Comparison of ENCODE assay signal across 16 mouse cellular contexts in the genomic region with DNA sequence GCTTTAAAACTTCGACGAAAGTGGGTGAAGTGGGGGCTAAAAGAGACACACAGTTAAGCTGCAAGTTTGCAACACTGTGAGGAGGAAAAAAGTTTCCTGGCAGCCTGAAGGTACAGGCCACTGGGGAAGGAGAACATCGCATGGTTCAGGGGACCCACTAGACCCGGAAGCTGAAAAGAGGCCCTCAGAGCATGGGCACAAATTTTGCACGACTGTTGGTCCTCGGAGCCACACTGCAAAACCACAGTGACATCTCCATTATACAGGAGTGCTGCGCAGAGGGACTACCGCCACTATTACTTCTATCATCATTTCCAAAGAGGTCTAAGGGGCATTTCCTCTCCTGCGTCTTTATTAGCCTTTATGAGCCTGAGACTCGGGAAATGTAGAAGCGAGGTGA. TPM values are rescaled to one million over a fixed set of nuclear protein-coding genes. Genes with fewer than 3 reads are reported as not detected.
A peak's percentile ranks its signal among the peaks of the same experiment; 100 is the strongest.
DNase-seq lines count a peak whose midpoint lies in the region; ATAC-seq lines count a peak whose summit lies in the region.
"Had no signal": no experiment of that assay in that cellular context is flagged by ENCODE, and none has a peak within 500 bp of the region (broad histone marks: within the 10 kb centered on the region; RNA-seq: fewer than 3 reads in every experiment).

No protein-coding gene starts in this region.

- intact Hi-C loops in left cerebral cortex, postnatal 4 days (cut with DNase I): loop anchor here (2.0 to 10.0 kb wide), 4 partner anchors 342 to 1759 kb away; no protein-coding TSS in a partner anchor

- H3K4me3 ChIP-seq in kidney, embryonic 16.5 days (ENCODE audit: low read length): no peak overlapping the region
- no peak overlapping the region for H3K4me3 ChIP-seq in embryonic facial prominence, embryonic 12.5 days
- no peak overlapping the region for H3K4me3 ChIP-seq in hindbrain, embryonic 15.5 days
- no peak overlapping the region for H3K4me3 ChIP-seq in stomach, embryonic 14.5 days (ENCODE audit: low read depth, low read length)

- ATAC-seq in kidney, embryonic 16.5 days (ENCODE audit: low FRiP score, low TSS enrichment): no peak
- ATAC-seq in embryonic facial prominence, embryonic 12.5 days (ENCODE audit: insufficient number of reproducible peaks, insufficient read depth, low FRiP score, low TSS enrichment): no peak
- no peak for ATAC-seq in hindbrain, embryonic 15.5 days (ENCODE audit: low FRiP score, low read depth)
- ATAC-seq in stomach, embryonic 14.5 days (ENCODE audit: insufficient number of reproducible peaks, insufficient read depth, low FRiP score, low read depth): no peak

- H3K36me3 ChIP-seq in kidney, embryonic 16.5 days (ENCODE audit: insufficient read depth, low read length): no peaks in the 10 kb centered on the region
- H3K36me3 ChIP-seq in embryonic facial prominence, embryonic 12.5 days: no peaks in the 10 kb centered on the region
- H3K36me3 ChIP-seq in hindbrain, embryonic 15.5 days: no peaks in the 10 kb centered on the region
- no peaks in the 10 kb centered on the region for H3K36me3 ChIP-seq in stomach, embryonic 14.5 days (ENCODE audit: control insufficient read depth, insufficient read depth, low read length)
- H3K36me3 ChIP-seq: G1E; heart, embryonic 10.5 days had no signal

- no peaks in the 10 kb centered on the region for H3K9me3 ChIP-seq in kidney, embryonic 16.5 days (ENCODE audit: low read length)
- no peaks in the 10 kb centered on the region for H3K9me3 ChIP-seq in embryonic facial prominence, embryonic 12.5 days
- no peaks in the 10 kb centered on the region for H3K9me3 ChIP-seq in hindbrain, embryonic 15.5 days
- H3K9me3 ChIP-seq in stomach, embryonic 14.5 days (ENCODE audit: control insufficient read depth, low read depth, low read length): no peaks in the 10 kb centered on the region
- H3K9me3 ChIP-seq: heart, embryonic 10.5 days had no signal

- peaks cover 48% of the 10 kb centered on the region for H3K4me1 ChIP-seq in kidney, embryonic 16.5 days (ENCODE audit: insufficient read depth, low read length)
- H3K4me1 ChIP-seq in embryonic facial prominence, embryonic 12.5 days: peaks cover 34% of the 10 kb centered on the region
- H3K4me1 ChIP-seq in hindbrain, embryonic 15.5 days (replicated peaks): peaks cover 37% of the 10 kb centered on the region
- peaks cover 5% of the 10 kb centered on the region; the same call in 1 of the 2 replicates for H3K4me1 ChIP-seq in stomach, embryonic 14.5 days (ENCODE audit: control insufficient read depth, insufficient read depth, low read length)

- H3K4me2 ChIP-seq in kidney, embryonic 16.5 days (replicated peaks; ENCODE audit: low read depth, low read length): peak overlapping the region; percentile 55; the same call in 1 of the 2 replicates
- H3K4me2 ChIP-seq in embryonic facial prominence, embryonic 12.5 days (replicated peaks): peak overlapping the region; percentile 39; the same call in 1 of the 2 replicates
- H3K4me2 ChIP-seq in hindbrain, embryonic 15.5 days: no peak overlapping the region
- peak overlapping the region; percentile 29; the same call in 1 of the 2 replicates for H3K4me2 ChIP-seq in stomach, embryonic 14.5 days (replicated peaks; ENCODE audit: low read depth, low read length)

- no peak overlapping the region for H3K27ac ChIP-seq in kidney, embryonic 16.5 days (ENCODE audit: low read length)
- no peak overlapping the region for H3K27ac ChIP-seq in embryonic facial prominence, embryonic 12.5 days
- H3K27ac ChIP-seq in hindbrain, embryonic 15.5 days (replicated peaks): 0 out of 2 replicates have a peak overlapping the region, but pooled peaks have one; percentile 2
- no peak overlapping the region for H3K27ac ChIP-seq in stomach, embryonic 14.5 days (ENCODE audit: low read length)
- H3K27ac ChIP-seq: gastrocnemius, adult 2 months; heart, embryonic 10.5 days had no signal

- 36% methylated on average over 11 of the region's 11 CpGs for WGBS in kidney, embryonic 16.5 days
- 6% methylated on average over 11 of the region's 11 CpGs for WGBS in embryonic facial prominence, embryonic 12.5 days
- WGBS in hindbrain, embryonic 15.5 days: 19% methylated on average over 11 of the region's 11 CpGs
- 40% methylated on average over 11 of the region's 11 CpGs for WGBS in stomach, embryonic 14.5 days

- no peak for DNase-seq in kidney, adult 11 months
- DNase-seq in left cerebral cortex, adult 9 months (ENCODE audit: low spot score in 2 of 2): no peak
- DNase-seq in left cerebral cortex, postnatal 4 days: no peak
- no peak for DNase-seq in frontal cortex, postnatal 10 days (ENCODE audit: low spot score in 2 of 2)
- DNase-seq: B cell, adult 2 months; gastrocnemius, adult 2 months; lung, adult 2 months; thymus, adult 2 months had no signal

- 0 out of 2 replicates have a peak overlapping the region, but pooled peaks have one; percentile 28 for H3K9ac ChIP-seq in kidney, embryonic 16.5 days (replicated peaks; ENCODE audit: low read length)
- no peak overlapping the region for H3K9ac ChIP-seq in embryonic facial prominence, embryonic 12.5 days
- no peak overlapping the region for H3K9ac ChIP-seq in hindbrain, embryonic 15.5 days
- no peak overlapping the region for H3K9ac ChIP-seq in stomach, embryonic 14.5 days (replicated peaks; ENCODE audit: low read depth, low read length)

- peaks cover 10% of the 10 kb centered on the region for H3K27me3 ChIP-seq in kidney, embryonic 16.5 days (ENCODE audit: insufficient read depth, low read length)
- peaks cover 84% of the 10 kb centered on the region for H3K27me3 ChIP-seq in embryonic facial prominence, embryonic 12.5 days
- H3K27me3 ChIP-seq in hindbrain, embryonic 15.5 days: peaks cover 59% of the 10 kb centered on the region
- H3K27me3 ChIP-seq in stomach, embryonic 14.5 days (ENCODE audit: control insufficient read depth, insufficient read depth, low read length): peaks cover 3% of the 10 kb centered on the region; the same call in 1 of the 2 replicates

RNA-seq across cellular contexts. Expression of gene Nr2f2, which starts 32.7 kb away (rescaled TPM):
- polyA plus RNA-seq in kidney, embryonic 16.5 days (2015; fragmentation: Nextera tagmentation; extraction: Ambion mirVana): 165 and 186 TPM in 2 replicates
- polyA plus RNA-seq in embryonic facial prominence, embryonic 12.5 days (2016; fragmentation: Nextera tagmentation; extraction: Ambion mirVana): 96.9 and 99.0 TPM in 2 replicates
- polyA plus RNA-seq in hindbrain, embryonic 15.5 days (2015; fragmentation: Nextera tagmentation; extraction: Ambion mirVana): 87.2 and 90.1 TPM in 2 replicates
- polyA plus RNA-seq in stomach, embryonic 14.5 days (2014; fragmentation: Nextera tagmentation; extraction: Ambion mirVana): 106 and 111 TPM in 2 replicates
- total RNA-seq in left cerebral cortex, postnatal 4 days (2021): 10 to 100 TPM; 68.7 to 96.1 TPM
- total RNA-seq: hematopoietic stem cell, adult 5-6 weeks; megakaryocyte, adult 5-6 weeks had no signal
- polyA plus RNA-seq: G1E had no signal
